Mouse (Mus musculus) embryonic facial prominence, embryonic 11.5 days (tissue): Measurements from ENCODE around the gene Zap70. TPM values are rescaled to one million over a fixed set of nuclear protein-coding genes. Genes with fewer than 3 reads are reported as not detected.
"Not testable (repeated sequence)": the region's sequence is repeated elsewhere in the genome, so short reads cannot be mapped to it uniquely, and the experiment has no call there.

Experiments used
- ATAC-seq: fragments of 200-750 bp; cut with Nextera tagmentation; replicated peaks from 2 replicates; pipeline ENCODE4 v1.8.0; 2017; ENCODE audit warnings: low read depth; ENCODE audit not compliant: insufficient number of reproducible peaks, low FRiP score, low TSS enrichment
- DNase-seq: peaks from one replicate; pipeline ENCODE4 v3.0.0-alpha.2; 2015; ENCODE audit warnings: low spot score
- H3K27ac ChIP-seq: fragments of 300-500 bp; sonication (generic); replicated peaks from 2 replicates; pipeline ENCODE4 v1.5.1; 2014; ENCODE audit warnings: mild to moderate bottlenecking, low read depth, low read length, control low read depth
- H3K27me3 ChIP-seq: fragments of 300-500 bp; sonication (generic); 2 replicates; pipeline ENCODE4 v1.6.1; 2014; ENCODE audit warnings: mild to moderate bottlenecking, low read length, moderate library complexity, mixed read lengths; ENCODE audit not compliant: control insufficient read depth, insufficient read depth
- H3K36me3 ChIP-seq: fragments of 300-500 bp; sonication (generic); replicated peaks from 2 replicates; pipeline ENCODE4 v1.6.1; 2014; ENCODE audit warnings: low read depth, mild to moderate bottlenecking, low read length, moderate library complexity, mixed read lengths; ENCODE audit not compliant: control insufficient read depth, insufficient read depth
- H3K4me1 ChIP-seq: fragments of 300-500 bp; sonication (generic); 2 replicates; pipeline ENCODE4 v1.6.1; 2014; ENCODE audit warnings: low read length, mixed read lengths; ENCODE audit not compliant: control insufficient read depth, insufficient read depth
- H3K4me2 ChIP-seq: fragments of 300-500 bp; sonication (generic); 2 replicates; pipeline ENCODE4 v1.6.1; 2014; ENCODE audit warnings: low read depth, mild to moderate bottlenecking, control low read depth, low read length, moderate library complexity
- H3K4me3 ChIP-seq: fragments of 300-500 bp; sonication (generic); 2 replicates; pipeline ENCODE4 v1.5.1; 2014; ENCODE audit warnings: low read depth, low read length, control low read depth
- H3K9ac ChIP-seq: fragments of 300-500 bp; sonication (generic); replicated peaks from 2 replicates; pipeline ENCODE4 v1.6.1; 2014; ENCODE audit warnings: mild to moderate bottlenecking, control low read depth, low read length
- H3K9me3 ChIP-seq: fragments of 300-500 bp; sonication (generic); replicated peaks from 2 replicates; pipeline ENCODE4 v1.6.1; 2016; ENCODE audit warnings: mild to moderate bottlenecking, low read length, inconsistent platforms, mixed read lengths; ENCODE audit not compliant: control insufficient read depth
- WGBS: fragments of 180-500 bp; shearing (Covaris S2); extraction: QIAGEN DNeasy Blood & Tissue Kit; methylation state at CpG from one replicate; pipeline ENCODE4 v1.1.7; 2014; 5-methylcytosine and 5-hydroxymethylcytosine counted together
- polyA plus RNA-seq: library from polyadenylated mRNA; unstranded; fragments of >200 nt; fragmentation: Nextera tagmentation; extraction: Ambion mirVana; gene quantifications from 2 replicates; pipeline ENCODE4 v1.2.1, GENCODE M21; 2014

Gene Zap70
- polyA plus RNA-seq, 1 experiment from 2014 or later = 0.18 TPM

GRCm38 (mm10) chr1:36821918-36822317, 60.3 kb downstream of the Zap70 start:
- not testable (repeated sequence) for H3K27me3 ChIP-seq, H3K9ac ChIP-seq, H3K27ac ChIP-seq, H3K4me2 ChIP-seq, H3K9me3 ChIP-seq, DNase-seq, H3K4me3 ChIP-seq, H3K36me3 ChIP-seq, ATAC-seq, H3K4me1 ChIP-seq
- 89% methylated on average over 4 of the region's 4 CpGs for WGBS

GRCm38 (mm10) chr1:36824356-36824755, 62.8 kb downstream of the Zap70 start:
- H3K9ac ChIP-seq = no peak overlapping the region
- H3K27me3 ChIP-seq = no peaks in the 10 kb centered on the region
- H3K4me3 ChIP-seq = no peak overlapping the region
- no peak overlapping the region for H3K4me2 ChIP-seq
- DNase-seq = no peak
- no peaks in the 10 kb centered on the region; the same call in none of the 2 replicates for H3K36me3 ChIP-seq
- no peak overlapping the region for H3K27ac ChIP-seq
- no peaks in the 10 kb centered on the region for H3K4me1 ChIP-seq
- ATAC-seq = no peak
- H3K9me3 ChIP-seq = no peaks in the 10 kb centered on the region
- 92% methylated on average over 5 of the region's 5 CpGs for WGBS

- H3K27ac ChIP-seq = peak overlapping the region; percentile 22; the same call in 1 of the 2 replicates
Measured at GRCm38 (mm10) chr1:36830913-36831866, 69.6 kb downstream of the Zap70 start.

More at GRCm38 (mm10) chr1:36830913-36831866, 69.6 kb downstream of the Zap70 start:
- H3K4me3 ChIP-seq = no peak overlapping the region
- H3K4me1 ChIP-seq = no peaks in the 10 kb centered on the region
- no peaks in the 10 kb centered on the region for H3K27me3 ChIP-seq
- ATAC-seq (no peak), DNase-seq (peak; percentile 28)
- H3K9me3 ChIP-seq = no peaks in the 10 kb centered on the region
- no peak overlapping the region for H3K9ac ChIP-seq
- no peak overlapping the region for H3K4me2 ChIP-seq
- peaks cover 2% of the 10 kb centered on the region for H3K36me3 ChIP-seq
- WGBS = 47% methylated on average over 14 of the region's 14 CpGs

Other genes with a start within 250 kb of the Zap70 start
- 3.5 and 5.4 TPM in 2 replicates for gene Cnnm3, start 249.9 kb upstream of the Zap70 start, polyA plus RNA-seq
- gene Ankrd23, start 224.9 kb upstream of the Zap70 start, polyA plus RNA-seq = 4.6 and 6.0 TPM in 2 replicates
- not detected in 2 replicates for gene Gm42417, start 222.4 kb upstream of the Zap70 start, polyA plus RNA-seq
- 11.9 and 14.4 TPM in 2 replicates for gene Ankrd39, start 214.4 kb upstream of the Zap70 start, polyA plus RNA-seq
- 3.7 and 4.4 TPM in 2 replicates for gene Sema4c, start 203.4 kb upstream of the Zap70 start, polyA plus RNA-seq
- not detected in 2 replicates for gene Fam178b, start 78.6 kb upstream of the Zap70 start, polyA plus RNA-seq
- gene Cox5b, start 70.3 kb upstream of the Zap70 start, polyA plus RNA-seq = 460 and 476 TPM in 2 replicates
- 0.31 TPM in 1 of 2 replicates, not detected in the other for gene 4933424G06Rik, start 51.6 kb upstream of the Zap70 start, polyA plus RNA-seq
- 90.9 and 99.0 TPM in 2 replicates for gene Actr1b, start 47.4 kb upstream of the Zap70 start, polyA plus RNA-seq
- 18.1 and 18.9 TPM in 2 replicates for gene Tmem131, start 181.9 kb downstream of the Zap70 start, polyA plus RNA-seq